Mouse (Mus musculus): ENCODE measurements around the gene Wfdc11.

GRCm38 (mm10) chr2:164621775-164622174 is 52.1 kb downstream of the Wfdc11 start:
- TF ChIP-seq POLR2A (IDR thresholded peaks at IDR 0.05; ENCODE audit: borderline replicate concordance, insufficient read depth, low read length) (no peak), CTCF (IDR thresholded peaks at IDR 0.05; ENCODE audit: borderline replicate concordance, insufficient read depth, low read depth, low read length) (no peak)

Measured in cerebellum, adult 2 months (tissue).